Mouse (Mus musculus) intestine, embryonic 15.5 days (tissue): Measurements from ENCODE around the gene Smad6. TPM values are rescaled to one million over a fixed set of nuclear protein-coding genes. Genes with fewer than 3 reads are reported as not detected.

ENCODE experiments used
- ATAC-seq: fragments of 200-750 bp; cut with Nextera tagmentation; 2 replicates; pipeline ENCODE4 v1.8.0; 2017; ENCODE audit warnings: moderate TSS enrichment, moderate library complexity
- H3K27ac ChIP-seq: fragments of 300-500 bp; sonication (generic); 2 replicates; pipeline ENCODE4 v1.5.1; 2015; ENCODE audit warnings: mild to moderate bottlenecking, inconsistent platforms
- H3K27me3 ChIP-seq: fragments of 300-500 bp; sonication (generic); replicated peaks from 2 replicates; pipeline ENCODE4 v1.6.1; 2015; ENCODE audit warnings: inconsistent platforms
- H3K36me3 ChIP-seq: fragments of 300-500 bp; sonication (generic); 2 replicates; pipeline ENCODE4 v1.6.1; 2015; ENCODE audit warnings: inconsistent platforms
- H3K4me1 ChIP-seq: fragments of 300-500 bp; sonication (generic); replicated peaks from 2 replicates; pipeline ENCODE4 v1.6.1; 2015; ENCODE audit warnings: inconsistent platforms
- H3K4me2 ChIP-seq: fragments of 300-500 bp; sonication (generic); replicated peaks from 2 replicates; pipeline ENCODE4 v1.6.1; 2015; ENCODE audit warnings: mild to moderate bottlenecking, inconsistent platforms
- H3K4me3 ChIP-seq: fragments of 300-500 bp; sonication (generic); replicated peaks from 2 replicates; pipeline ENCODE4 v1.5.1; 2015; ENCODE audit warnings: inconsistent platforms
- H3K9ac ChIP-seq: fragments of 300-500 bp; sonication (generic); 2 replicates; pipeline ENCODE4 v1.6.1; 2015; ENCODE audit warnings: inconsistent platforms
- H3K9me3 ChIP-seq: fragments of 300-500 bp; sonication (generic); 2 replicates; pipeline ENCODE4 v1.6.1; 2016; ENCODE audit warnings: inconsistent platforms
- WGBS: fragments of 180-500 bp; shearing (Covaris S2); methylation state at CpG from one replicate; pipeline ENCODE4 v1.1.7; 2015; 5-methylcytosine and 5-hydroxymethylcytosine counted together
- polyA plus RNA-seq: library from polyadenylated mRNA; unstranded; fragments of >200 nt; fragmentation: Nextera tagmentation; extraction: Ambion mirVana; gene quantifications from 2 replicates; pipeline ENCODE4 v1.2.1, GENCODE M21; 2015

The Smad6 gene
- polyA plus RNA-seq, 1 experiment from 2014 or later = 11.9 TPM

DNA sequence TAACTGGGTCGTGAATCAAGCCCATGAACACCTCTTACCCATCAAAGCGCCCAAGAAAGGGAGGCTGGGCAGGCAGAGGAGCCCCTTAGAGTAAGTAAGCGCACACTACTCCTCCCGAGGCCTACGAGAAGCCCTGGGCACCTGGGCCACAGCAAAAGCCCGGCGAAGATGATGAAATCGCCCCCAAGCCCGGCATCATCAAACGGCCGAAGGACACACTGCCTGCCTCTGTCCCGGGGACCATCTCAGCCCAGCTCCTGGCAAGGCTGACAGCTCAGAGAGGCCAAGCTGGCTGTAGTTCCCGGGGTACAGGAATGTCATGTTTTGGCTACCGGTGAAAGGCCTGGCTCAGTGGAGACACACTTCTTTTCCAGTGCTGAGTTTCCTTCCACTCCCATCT, 23.8 kb downstream of the Smad6 start:
- H3K36me3 ChIP-seq = peaks cover 13% of the 10 kb centered on the region
- no peak overlapping the region for H3K4me2 ChIP-seq
- no peak overlapping the region for H3K9ac ChIP-seq

DNA sequence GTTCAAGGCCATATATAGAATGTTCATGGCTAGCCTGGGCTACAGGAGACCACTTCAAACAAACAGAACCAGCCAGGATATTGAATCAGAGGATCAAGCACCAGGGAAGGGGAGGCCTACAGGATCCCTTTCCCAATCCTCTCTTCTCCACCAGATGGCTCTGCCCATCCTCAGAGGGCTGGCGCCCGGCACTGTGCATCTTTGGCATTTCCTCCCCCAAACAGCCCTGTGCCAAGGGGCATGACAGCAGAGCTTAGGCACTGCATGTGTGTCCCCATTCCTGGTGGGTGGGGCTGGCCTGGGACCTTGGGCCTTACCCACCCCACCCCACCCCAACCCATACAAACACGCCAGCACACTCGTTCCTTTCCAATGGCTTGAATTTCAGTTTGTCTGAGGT, 24.4 kb downstream of the Smad6 start:
- Histone ChIP-seq H3K4me1 (peaks cover 22% of the 10 kb centered on the region), H3K9ac (no peak overlapping the region), H3K27ac (no peak overlapping the region), H3K36me3 (peaks cover 13% of the 10 kb centered on the region), H3K4me2 (no peak overlapping the region), H3K4me3 (no peak overlapping the region), H3K9me3 (no peaks in the 10 kb centered on the region), H3K27me3 (no peaks in the 10 kb centered on the region)
- 0 out of 2 replicates have a peak, but pooled peaks have one; percentile 21 for ATAC-seq
- WGBS = 67% methylated on average over 4 of the region's 4 CpGs

More for the DNA sequence above, 23.8 kb downstream of the Smad6 start:
- Histone ChIP-seq H3K9me3 (no peaks in the 10 kb centered on the region), H3K27me3 (no peaks in the 10 kb centered on the region), H3K27ac (no peak overlapping the region), H3K4me1 (peaks cover 19% of the 10 kb centered on the region), H3K4me3 (no peak overlapping the region)
- no peak for ATAC-seq
- WGBS = 77% methylated on average over 14 of the region's 14 CpGs

DNA sequence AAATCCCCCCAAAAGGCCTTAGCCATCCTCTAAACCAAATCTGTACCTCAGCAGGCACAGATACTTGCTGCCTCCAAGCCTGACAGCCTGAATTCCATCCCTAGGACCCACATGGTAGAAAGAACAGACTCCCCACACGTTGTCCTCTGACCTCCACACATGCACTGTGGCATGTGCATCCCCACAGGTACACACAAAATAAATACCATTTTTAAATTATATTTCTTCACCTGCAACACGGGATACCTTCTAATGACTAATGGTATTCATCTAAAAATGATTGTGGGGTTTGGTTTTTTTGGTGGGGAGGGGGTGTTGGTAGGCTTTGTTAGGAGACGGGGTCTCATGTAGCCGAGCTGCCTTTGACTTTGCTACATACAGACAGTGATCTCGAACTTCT, 28.6 kb downstream of the Smad6 start:
- ATAC-seq = no peak
- H3K4me2 ChIP-seq = no peak overlapping the region
- H3K36me3 ChIP-seq = 0 out of 2 replicates have a peak, but pooled peaks cover 8% of the 10 kb centered on the region
- no peaks in the 10 kb centered on the region for H3K9me3 ChIP-seq
- peaks cover 22% of the 10 kb centered on the region for H3K4me1 ChIP-seq
- no peak overlapping the region for H3K27ac ChIP-seq
- H3K4me3 ChIP-seq = no peak overlapping the region
- 82% methylated on average over 5 of the region's 5 CpGs for WGBS
- H3K27me3 ChIP-seq = no peaks in the 10 kb centered on the region
- no peak overlapping the region for H3K9ac ChIP-seq

DNA sequence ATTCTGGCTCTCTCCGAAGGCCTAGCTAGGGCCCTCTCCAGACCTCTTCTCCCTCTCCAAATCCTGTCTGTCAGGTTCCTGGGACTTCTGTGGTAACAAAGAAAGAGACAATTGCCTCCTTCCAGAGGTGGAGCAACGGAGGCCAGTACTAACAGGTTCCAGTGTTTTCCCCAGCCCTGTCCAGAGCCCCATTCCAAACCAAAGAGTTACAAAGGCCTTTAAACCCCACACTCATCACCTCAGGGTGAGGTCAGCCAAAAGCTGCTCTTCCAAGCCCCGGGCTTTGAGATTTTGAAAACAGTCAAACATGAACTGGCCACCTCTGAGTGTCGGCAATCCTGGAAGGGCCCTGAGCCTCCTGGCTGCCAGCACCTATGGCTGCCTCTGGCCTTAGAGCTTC, 29.1 kb downstream of the Smad6 start:
- Histone ChIP-seq H3K4me2 (no peak overlapping the region), H3K27ac (no peak overlapping the region), H3K27me3 (no peaks in the 10 kb centered on the region), H3K4me1 (peaks cover 22% of the 10 kb centered on the region), H3K9ac (no peak overlapping the region), H3K36me3 (0 out of 2 replicates have a peak, but pooled peaks cover 8% of the 10 kb centered on the region), H3K9me3 (no peaks in the 10 kb centered on the region), H3K4me3 (no peak overlapping the region)
- 66% methylated on average over 4 of the region's 4 CpGs for WGBS
- ATAC-seq = no peak

DNA sequence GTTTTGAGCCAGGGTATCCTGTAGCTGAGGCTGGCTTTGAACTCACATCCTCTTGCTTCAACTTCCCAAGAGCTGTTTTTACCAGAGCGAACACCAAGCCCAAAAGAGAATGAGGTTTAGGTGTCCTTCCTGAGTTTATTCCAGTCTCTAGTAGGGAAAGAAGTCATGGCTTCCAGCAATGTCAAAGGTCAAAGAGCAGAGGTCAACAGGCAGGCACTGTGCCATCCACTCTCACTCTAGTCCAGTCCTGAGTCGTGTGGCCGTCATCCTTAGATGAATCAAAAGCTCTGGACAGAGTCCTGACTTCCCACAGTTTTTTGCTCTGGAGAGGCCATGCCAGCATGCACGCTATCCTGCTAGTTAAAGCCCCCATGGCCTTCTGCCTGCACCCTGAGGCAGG, 30.7 kb downstream of the Smad6 start:
- no peak overlapping the region for H3K27ac ChIP-seq
- WGBS = 72% methylated on average over 4 of the region's 4 CpGs
- peaks cover 27% of the 10 kb centered on the region for H3K4me1 ChIP-seq
- ATAC-seq = no peak
- H3K36me3 ChIP-seq = 0 out of 2 replicates have a peak, but pooled peaks cover 6% of the 10 kb centered on the region
- H3K4me3 ChIP-seq = no peak overlapping the region
- H3K9ac ChIP-seq = no peak overlapping the region
- no peaks in the 10 kb centered on the region for H3K9me3 ChIP-seq
- no peaks in the 10 kb centered on the region for H3K27me3 ChIP-seq
- H3K4me2 ChIP-seq = no peak overlapping the region

DNA sequence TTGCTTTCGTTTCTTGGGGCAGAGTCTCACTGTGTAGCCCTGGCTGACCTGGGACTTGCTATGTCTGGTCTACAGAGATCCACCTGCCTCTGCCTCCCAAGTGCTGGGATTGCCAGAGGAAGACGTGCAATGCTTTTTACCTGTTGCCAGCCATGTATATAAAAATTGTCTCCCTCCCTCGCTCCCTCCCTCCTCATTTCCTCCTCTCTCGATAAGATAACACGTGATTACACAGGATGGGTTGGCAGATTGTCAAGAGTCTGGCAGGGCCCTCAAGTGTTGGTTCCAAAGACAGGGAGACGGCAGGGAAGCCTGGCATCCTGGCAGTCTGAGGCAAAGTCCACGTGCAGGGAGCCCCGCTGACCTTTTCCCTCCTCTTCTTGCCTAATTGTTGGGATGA, 32.2 kb downstream of the Smad6 start:
- peak; percentile 25; the same call in 1 of the 2 replicates for ATAC-seq
- Histone ChIP-seq H3K27me3 (no peaks in the 10 kb centered on the region), H3K4me1 (peaks cover 39% of the 10 kb centered on the region), H3K27ac (peak overlapping the region; percentile 10; the same call in 1 of the 2 replicates), H3K36me3 (no peaks in the 10 kb centered on the region), H3K4me3 (no peak overlapping the region), H3K4me2 (no peak overlapping the region), H3K9ac (no peak overlapping the region), H3K9me3 (no peaks in the 10 kb centered on the region)
- whole genome bisulfite sequencing = 42% methylated on average over 8 of the region's 8 CpGs

DNA sequence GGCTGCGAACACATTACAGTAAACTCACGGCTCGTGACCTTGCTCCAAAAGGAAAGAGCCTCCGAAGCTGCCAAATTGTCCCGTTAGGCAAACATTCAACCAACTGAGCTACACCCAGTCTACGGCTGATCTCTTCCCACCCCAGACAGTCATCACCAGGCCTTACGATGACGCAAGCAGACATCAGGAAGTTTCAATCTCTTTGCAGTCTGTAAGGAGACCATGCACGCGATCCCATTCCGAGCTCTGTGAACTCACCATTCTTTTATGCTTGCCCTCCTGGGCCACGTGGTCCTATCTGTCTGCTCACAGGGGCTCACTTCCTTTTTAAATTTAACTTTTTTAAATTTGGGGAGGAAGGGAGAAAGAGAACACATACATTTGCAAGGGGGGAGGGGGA, 32.6 kb downstream of the Smad6 start:
- Histone ChIP-seq H3K36me3 (no peaks in the 10 kb centered on the region), H3K9me3 (no peaks in the 10 kb centered on the region), H3K9ac (no peak overlapping the region), H3K4me1 (peaks cover 43% of the 10 kb centered on the region), H3K4me3 (no peak overlapping the region), H3K4me2 (no peak overlapping the region), H3K27me3 (no peaks in the 10 kb centered on the region), H3K27ac (peak overlapping the region; percentile 10; the same call in 1 of the 2 replicates)
- WGBS = 76% methylated on average over 12 of the region's 12 CpGs
- no peak for ATAC-seq

DNA sequence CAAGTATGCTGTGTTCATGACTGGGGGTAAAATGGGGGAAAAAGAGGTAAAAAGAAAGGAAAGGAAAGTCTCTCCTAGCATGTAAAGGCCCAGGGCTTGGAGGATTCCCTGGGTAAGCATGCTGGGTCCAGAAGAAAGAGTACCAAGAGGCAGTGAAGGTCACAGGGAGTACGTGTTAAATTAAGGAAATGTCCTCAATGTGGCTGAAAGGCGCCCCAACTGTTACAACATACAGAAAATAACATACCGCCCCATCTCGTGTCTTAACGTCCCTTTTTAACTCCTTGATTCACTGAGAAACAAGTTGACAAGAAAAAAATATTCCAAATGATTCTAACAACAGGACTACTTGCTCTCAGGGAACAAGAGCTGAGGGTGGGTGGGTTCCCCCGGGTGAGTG, 36.7 kb downstream of the Smad6 start:
- Histone ChIP-seq H3K4me1 (peaks cover 65% of the 10 kb centered on the region), H3K4me2 (no peak overlapping the region), H3K9me3 (no peaks in the 10 kb centered on the region), H3K27me3 (no peaks in the 10 kb centered on the region), H3K4me3 (no peak overlapping the region), H3K36me3 (no peaks in the 10 kb centered on the region), H3K9ac (no peak overlapping the region), H3K27ac (peak overlapping the region; percentile 41)
- ATAC-seq = no peak
- 57% methylated on average over 6 of the region's 6 CpGs for WGBS

DNA sequence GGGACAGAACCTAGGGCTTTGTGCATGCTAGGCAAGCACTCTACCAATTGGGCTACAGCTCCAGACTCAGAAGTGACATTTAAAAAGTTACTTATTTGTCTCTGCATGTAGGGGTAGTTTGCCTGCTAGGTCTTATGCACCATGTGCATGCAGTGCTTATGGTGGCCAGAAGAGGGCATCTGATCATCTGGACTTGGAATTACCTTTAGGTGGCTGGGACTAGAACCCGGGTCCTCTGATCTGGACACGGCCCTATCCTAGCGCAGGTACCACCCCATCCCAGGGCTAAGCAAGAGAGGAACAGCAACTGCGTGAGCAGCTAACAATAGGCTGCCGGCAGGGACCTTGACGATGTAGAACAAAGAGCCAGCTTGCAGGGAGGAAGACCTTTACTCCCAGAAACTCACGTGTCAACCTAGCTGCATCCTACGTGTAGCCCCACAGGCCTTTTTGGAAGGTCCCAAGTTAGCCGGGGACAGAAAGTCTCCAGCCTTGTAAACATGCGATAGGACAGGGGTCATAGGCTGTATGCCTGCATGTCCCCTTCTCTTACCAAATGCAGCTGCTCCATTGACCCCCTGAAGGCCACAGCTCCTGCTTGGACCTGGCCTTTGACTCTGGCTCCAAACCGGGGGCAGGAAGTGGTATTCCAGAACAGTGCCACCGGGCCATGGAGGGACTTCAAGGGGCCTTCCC, 38.8 kb downstream of the Smad6 start:
- no peak for ATAC-seq
- no peaks in the 10 kb centered on the region for H3K36me3 ChIP-seq
- no peak overlapping the region for H3K4me2 ChIP-seq
- no peaks in the 10 kb centered on the region for H3K9me3 ChIP-seq
- H3K9ac ChIP-seq = no peak overlapping the region
- H3K4me3 ChIP-seq = no peak overlapping the region
- no peak overlapping the region for H3K27ac ChIP-seq
- WGBS = 82% methylated on average over 12 of the region's 12 CpGs
- no peaks in the 10 kb centered on the region for H3K27me3 ChIP-seq
- H3K4me1 ChIP-seq = peaks cover 70% of the 10 kb centered on the region

DNA sequence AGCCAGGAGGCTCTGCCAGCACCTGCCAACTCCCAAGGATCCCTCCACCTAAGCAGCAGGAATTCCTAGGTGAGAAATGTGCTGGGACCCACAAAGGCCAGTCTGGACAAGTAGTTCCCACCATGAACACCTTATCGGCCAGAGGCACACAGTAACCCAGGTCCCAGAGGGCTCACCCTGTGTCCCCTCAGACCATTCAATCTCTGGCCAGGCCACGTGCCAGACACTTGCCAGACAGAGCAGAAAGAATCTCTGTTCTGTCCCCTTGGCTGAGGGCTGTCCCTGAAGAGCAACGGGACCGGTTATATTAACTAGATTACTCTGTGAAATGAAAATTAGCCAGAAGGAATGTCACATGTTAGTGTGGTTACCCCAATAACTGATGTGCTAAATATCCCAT, 39.9 kb downstream of the Smad6 start:
- WGBS = 76% methylated on average over 4 of the region's 4 CpGs
- Histone ChIP-seq H3K4me3 (no peak overlapping the region), H3K9me3 (no peaks in the 10 kb centered on the region), H3K9ac (no peak overlapping the region), H3K27ac (no peak overlapping the region), H3K4me2 (no peak overlapping the region), H3K27me3 (no peaks in the 10 kb centered on the region), H3K36me3 (no peaks in the 10 kb centered on the region), H3K4me1 (peaks cover 71% of the 10 kb centered on the region)
- no peak for ATAC-seq

DNA sequence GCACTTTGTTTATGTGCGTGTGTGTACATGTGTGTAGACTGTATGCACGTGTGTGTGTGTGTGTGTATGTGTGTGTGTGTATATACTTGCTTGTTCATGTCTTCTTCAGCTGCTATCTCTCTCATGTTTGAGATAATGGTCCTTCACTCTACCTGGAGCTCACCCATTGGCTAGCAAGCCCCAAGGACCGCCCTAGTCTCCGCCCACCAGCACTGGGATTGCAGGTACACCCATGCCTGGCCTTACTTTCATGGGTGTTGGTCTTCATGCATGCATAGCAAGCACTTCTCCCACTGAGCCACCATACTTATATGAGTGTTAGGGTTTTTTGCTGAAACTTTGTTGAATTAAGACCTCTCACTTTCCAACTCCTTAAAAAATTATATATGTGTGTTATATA, 40.5 kb downstream of the Smad6 start:
- H3K36me3 ChIP-seq = no peaks in the 10 kb centered on the region
- H3K4me2 ChIP-seq = no peak overlapping the region
- ATAC-seq = peak; percentile 48; the same call in 1 of the 2 replicates
- peaks cover 74% of the 10 kb centered on the region for H3K4me1 ChIP-seq
- H3K9ac ChIP-seq = no peak overlapping the region
- H3K4me3 ChIP-seq = no peak overlapping the region
- H3K27me3 ChIP-seq = no peaks in the 10 kb centered on the region
- no peaks in the 10 kb centered on the region for H3K9me3 ChIP-seq
- WGBS = 72% methylated on average over 4 of the region's 4 CpGs
- H3K27ac ChIP-seq = no peak overlapping the region

DNA sequence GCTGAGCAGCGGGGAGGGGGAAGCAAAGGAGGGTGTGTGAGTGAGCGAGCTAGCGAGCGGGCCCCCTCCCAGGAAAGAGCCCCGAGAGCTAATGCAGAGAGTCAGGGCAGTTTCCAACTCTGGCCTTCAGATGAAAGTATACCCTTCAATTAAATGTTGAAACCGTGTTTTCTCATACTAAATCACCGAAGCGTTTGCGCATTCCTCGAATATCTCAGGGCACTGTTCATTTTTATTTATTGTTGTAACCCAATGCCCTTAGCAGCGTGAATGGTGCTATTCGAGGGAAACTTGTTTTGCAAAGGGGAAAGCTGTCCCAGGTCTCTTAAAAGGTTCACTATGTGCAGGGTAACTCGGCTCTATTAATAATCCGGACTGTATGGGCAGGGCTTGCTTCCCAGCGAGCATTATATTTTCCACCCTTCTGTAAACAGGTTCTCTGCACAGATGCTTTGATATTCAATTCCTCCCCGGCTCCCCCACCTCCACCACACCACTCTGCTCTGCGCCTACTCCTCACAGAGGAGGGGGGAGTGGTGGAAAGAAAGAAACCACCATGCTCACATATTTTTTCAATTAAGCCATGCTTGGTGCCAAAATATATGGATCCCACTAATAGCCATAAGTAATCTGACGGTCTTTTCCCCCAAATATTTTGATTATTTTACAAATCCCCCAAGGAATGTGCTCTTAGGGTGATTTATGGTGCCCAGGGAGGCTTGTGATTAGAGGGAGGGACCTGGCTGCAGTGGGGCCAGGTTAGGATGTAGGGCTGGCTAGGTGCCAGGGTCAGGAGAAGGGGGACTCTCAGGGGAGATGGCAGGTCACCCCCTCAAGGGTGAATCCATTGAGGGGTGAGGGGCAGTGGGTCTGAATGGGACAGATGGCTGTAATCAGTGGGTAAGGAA, 41.4 kb downstream of the Smad6 start:
- Histone ChIP-seq H3K27ac (peak overlapping the region; percentile 60), H3K4me1 (peaks cover 77% of the 10 kb centered on the region), H3K27me3 (no peaks in the 10 kb centered on the region), H3K4me3 (no peak overlapping the region), H3K36me3 (no peaks in the 10 kb centered on the region), H3K9me3 (no peaks in the 10 kb centered on the region), H3K9ac (no peak overlapping the region), H3K4me2 (no peak overlapping the region)
- ATAC-seq = no peak
- WGBS = 21% methylated on average over 18 of the region's 18 CpGs
